Mouse (Mus musculus) embryonic facial prominence, embryonic 12.5 days (tissue): ENCODE results near the gene Slc15a3. TPM values are rescaled to one million over a fixed set of nuclear protein-coding genes. Genes with fewer than 3 reads are reported as not detected.

Experiments used
- ATAC-seq: fragments of 200-750 bp; cut with Nextera tagmentation; 2 replicates; pipeline ENCODE4 v1.8.0; 2017; ENCODE audit not compliant: insufficient number of reproducible peaks, insufficient read depth, low FRiP score, low TSS enrichment
- H3K27ac ChIP-seq: fragments of 300-500 bp; sonication (generic); 2 replicates; pipeline ENCODE4 v1.5.1; 2016; ENCODE audit warnings: mild to moderate bottlenecking
- H3K27me3 ChIP-seq: fragments of 300-500 bp; sonication (generic); 2 replicates; pipeline ENCODE4 v1.6.1; 2016; ENCODE audit warnings: mild to moderate bottlenecking, moderate library complexity
- H3K36me3 ChIP-seq: fragments of 300-500 bp; sonication (generic); 2 replicates; pipeline ENCODE4 v1.6.1; 2016; ENCODE audit warnings: mild to moderate bottlenecking
- H3K4me1 ChIP-seq: fragments of 300-500 bp; sonication (generic); 2 replicates; pipeline ENCODE4 v1.6.1; 2016
- H3K4me2 ChIP-seq: fragments of 300-500 bp; sonication (generic); replicated peaks from 2 replicates; pipeline ENCODE4 v1.6.1; 2016; ENCODE audit warnings: mild to moderate bottlenecking, moderate library complexity
- H3K4me3 ChIP-seq: fragments of 300-500 bp; sonication (generic); 2 replicates; pipeline ENCODE4 v1.5.1; 2016; ENCODE audit warnings: mild to moderate bottlenecking
- H3K9ac ChIP-seq: fragments of 300-500 bp; sonication (generic); 2 replicates; pipeline ENCODE4 v1.6.1; 2016; ENCODE audit warnings: mild to moderate bottlenecking, moderate library complexity
- H3K9me3 ChIP-seq: fragments of 300-500 bp; sonication (generic); 2 replicates; pipeline ENCODE4 v1.6.1; 2016; ENCODE audit warnings: mild to moderate bottlenecking, moderate library complexity
- WGBS: fragments of 180-500 bp; shearing (Covaris S2); methylation state at CpG from one replicate; pipeline ENCODE4 v1.1.7; 2016; 5-methylcytosine and 5-hydroxymethylcytosine counted together
- polyA plus RNA-seq: library from polyadenylated mRNA; unstranded; fragments of >200 nt; fragmentation: Nextera tagmentation; extraction: Ambion mirVana; gene quantifications from 2 replicates; pipeline ENCODE4 v1.2.1, GENCODE M21; 2016

Gene Slc15a3
- 0.27 and 0.32 TPM in 2 replicates for polyA plus RNA-seq

- no peak within 1 kb of the TSS for H3K9ac ChIP-seq
- H3K27ac ChIP-seq = no peak within 1 kb of the TSS
- WGBS = 74% methylated on average over 15 of the region's 15 CpGs
- H3K9me3 ChIP-seq = no peaks in the 10 kb centered on the region
- H3K4me1 ChIP-seq = peaks cover 5% of the 10 kb centered on the region; the same call in 1 of the 2 replicates
- H3K4me3 ChIP-seq = no peak within 1 kb of the TSS
- no peak within 1 kb of the TSS for H3K4me2 ChIP-seq
- H3K36me3 ChIP-seq = no peaks in the 10 kb centered on the region
- no peaks in the 10 kb centered on the region for H3K27me3 ChIP-seq
- no peak for ATAC-seq
These were observed at the start of gene Slc15a3 for GRCm38 (mm10) chr19:10839010-10839892. Gene Slc15a3, plus strand, starts transcription at chr19:10839727.

GRCm38 (mm10) chr19:10790323-10790722 is 49.2 kb upstream of the Slc15a3 start:
- Histone ChIP-seq H3K4me2 (no peak overlapping the region), H3K9ac (no peak overlapping the region), H3K4me3 (no peak overlapping the region), H3K9me3 (no peaks in the 10 kb centered on the region), H3K36me3 (no peaks in the 10 kb centered on the region), H3K27ac (no peak overlapping the region), H3K27me3 (no peaks in the 10 kb centered on the region), H3K4me1 (0 out of 2 replicates have a peak, but pooled peaks cover 4% of the 10 kb centered on the region)
- no peak for ATAC-seq
- 74% methylated on average over 9 of the region's 9 CpGs for WGBS

GRCm38 (mm10) chr19:10793044-10793443 is 46.5 kb upstream of the Slc15a3 start:
- Histone ChIP-seq H3K4me2 (no peak overlapping the region), H3K9ac (no peak overlapping the region), H3K4me1 (no peaks in the 10 kb centered on the region), H3K9me3 (no peaks in the 10 kb centered on the region), H3K36me3 (no peaks in the 10 kb centered on the region), H3K27ac (no peak overlapping the region), H3K27me3 (no peaks in the 10 kb centered on the region), H3K4me3 (no peak overlapping the region)
- WGBS = 33% methylated on average over 3 of the region's 3 CpGs
- ATAC-seq = no peak

GRCm38 (mm10) chr19:10794916-10795315 is 44.6 kb upstream of the Slc15a3 start:
- H3K27me3 ChIP-seq = no peaks in the 10 kb centered on the region
- no peak overlapping the region for H3K4me3 ChIP-seq
- H3K4me2 ChIP-seq = no peak overlapping the region
- H3K36me3 ChIP-seq = no peaks in the 10 kb centered on the region
- H3K9ac ChIP-seq = no peak overlapping the region
- WGBS = 86% methylated on average over 1 of the region's 1 CpGs
- no peaks in the 10 kb centered on the region for H3K4me1 ChIP-seq
- no peak for ATAC-seq
- H3K27ac ChIP-seq = no peak overlapping the region
- H3K9me3 ChIP-seq = no peaks in the 10 kb centered on the region

- no peak for ATAC-seq
- WGBS = 73% methylated on average over 10 of the region's 10 CpGs
- Histone ChIP-seq H3K27me3 (no peaks in the 10 kb centered on the region), H3K4me1 (no peaks in the 10 kb centered on the region), H3K27ac (no peak overlapping the region), H3K9ac (no peak overlapping the region), H3K36me3 (no peaks in the 10 kb centered on the region), H3K4me2 (no peak overlapping the region), H3K9me3 (no peaks in the 10 kb centered on the region), H3K4me3 (no peak overlapping the region)
These were observed 41.0 kb upstream of the Slc15a3 start for GRCm38 (mm10) chr19:10798576-10798975.

- ATAC-seq = no peak
- Histone ChIP-seq H3K4me1 (no peaks in the 10 kb centered on the region), H3K4me2 (no peak overlapping the region), H3K9me3 (no peaks in the 10 kb centered on the region), H3K4me3 (no peak overlapping the region), H3K9ac (no peak overlapping the region), H3K36me3 (no peaks in the 10 kb centered on the region), H3K27ac (no peak overlapping the region), H3K27me3 (no peaks in the 10 kb centered on the region)
- WGBS = 95% methylated on average over 17 of the region's 17 CpGs
These were observed 40.4 kb upstream of the Slc15a3 start for GRCm38 (mm10) chr19:10799155-10799554.

GRCm38 (mm10) chr19:10801070-10801469 is 38.5 kb upstream of the Slc15a3 start:
- H3K9ac ChIP-seq = no peak overlapping the region
- no peak overlapping the region for H3K27ac ChIP-seq
- H3K27me3 ChIP-seq = no peaks in the 10 kb centered on the region
- WGBS = 77% methylated on average over 6 of the region's 6 CpGs
- no peak overlapping the region for H3K4me3 ChIP-seq
- ATAC-seq = no peak
- H3K9me3 ChIP-seq = no peaks in the 10 kb centered on the region
- no peaks in the 10 kb centered on the region for H3K36me3 ChIP-seq
- H3K4me2 ChIP-seq = no peak overlapping the region
- H3K4me1 ChIP-seq = no peaks in the 10 kb centered on the region

GRCm38 (mm10) chr19:10801906-10802305 is 37.6 kb upstream of the Slc15a3 start:
- Histone ChIP-seq H3K9ac (no peak overlapping the region), H3K36me3 (no peaks in the 10 kb centered on the region), H3K4me1 (no peaks in the 10 kb centered on the region), H3K27me3 (no peaks in the 10 kb centered on the region), H3K4me3 (no peak overlapping the region), H3K9me3 (no peaks in the 10 kb centered on the region), H3K27ac (no peak overlapping the region), H3K4me2 (no peak overlapping the region)
- WGBS = 86% methylated on average over 6 of the region's 6 CpGs
- no peak for ATAC-seq

- 74% methylated on average over 5 of the region's 5 CpGs for WGBS
- H3K27me3 ChIP-seq = no peaks in the 10 kb centered on the region
- H3K27ac ChIP-seq = no peak overlapping the region
- no peak overlapping the region for H3K4me3 ChIP-seq
- no peak overlapping the region for H3K9ac ChIP-seq
- no peak overlapping the region for H3K4me2 ChIP-seq
- H3K9me3 ChIP-seq = no peaks in the 10 kb centered on the region
- no peaks in the 10 kb centered on the region for H3K36me3 ChIP-seq
- H3K4me1 ChIP-seq = no peaks in the 10 kb centered on the region
- ATAC-seq = no peak
These were observed 35.8 kb upstream of the Slc15a3 start for GRCm38 (mm10) chr19:10803751-10804150.

- Histone ChIP-seq H3K27ac (no peak overlapping the region), H3K9me3 (no peaks in the 10 kb centered on the region), H3K36me3 (no peaks in the 10 kb centered on the region), H3K27me3 (no peaks in the 10 kb centered on the region), H3K9ac (no peak overlapping the region), H3K4me2 (no peak overlapping the region), H3K4me1 (no peaks in the 10 kb centered on the region), H3K4me3 (no peak overlapping the region)
- 83% methylated on average over 2 of the region's 2 CpGs for WGBS
- no peak for ATAC-seq
These were observed 34.5 kb upstream of the Slc15a3 start for GRCm38 (mm10) chr19:10804850-10805660.

- H3K4me1 ChIP-seq = no peaks in the 10 kb centered on the region
- no peak for ATAC-seq
- H3K9ac ChIP-seq = no peak overlapping the region
- no peaks in the 10 kb centered on the region for H3K36me3 ChIP-seq
- H3K4me2 ChIP-seq = no peak overlapping the region
- H3K27ac ChIP-seq = no peak overlapping the region
- no peaks in the 10 kb centered on the region for H3K27me3 ChIP-seq
- no peaks in the 10 kb centered on the region for H3K9me3 ChIP-seq
- H3K4me3 ChIP-seq = no peak overlapping the region
- 90% methylated on average over 11 of the region's 11 CpGs for WGBS
These were observed 33.8 kb upstream of the Slc15a3 start for GRCm38 (mm10) chr19:10805661-10806285.
